In the genomic region with DNA sequence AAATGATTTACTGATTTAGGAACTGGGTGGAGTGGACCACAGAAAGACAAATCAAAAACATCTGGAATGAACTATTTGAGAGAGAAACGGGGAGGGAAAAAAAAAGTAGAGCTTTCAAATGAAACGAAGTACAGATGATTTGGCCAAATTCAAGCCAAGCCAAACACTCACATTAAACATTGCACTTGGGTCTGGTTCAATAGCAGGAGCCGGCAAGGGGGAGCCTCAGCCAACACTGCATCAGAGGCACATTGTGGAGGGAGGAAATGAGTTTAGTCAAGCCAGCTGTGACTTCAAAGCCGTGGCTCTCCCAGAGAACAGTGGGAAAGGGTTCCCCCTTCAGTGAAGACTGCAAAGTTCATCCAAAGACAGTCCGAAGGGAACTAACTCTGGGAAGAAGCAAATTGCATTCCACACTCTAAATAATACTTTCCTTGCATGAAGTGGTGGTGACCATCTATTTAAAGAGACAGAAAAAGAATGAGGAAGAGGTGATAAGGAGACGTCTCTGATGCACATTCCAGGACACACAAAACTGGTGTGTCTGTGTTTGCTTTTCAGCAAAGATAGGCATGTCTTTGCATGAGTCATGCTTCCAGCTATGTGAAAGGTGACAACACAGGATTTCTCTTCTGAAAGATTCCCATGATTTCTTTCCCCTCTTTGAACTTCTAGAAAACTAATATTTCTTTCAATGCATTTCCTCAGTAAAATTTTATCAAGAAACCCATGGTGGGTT, we compare ENCODE assay signal across 8 mouse cellular contexts.
DNase-seq lines count a peak whose midpoint lies in the region; ATAC-seq and TF ChIP-seq lines count a peak whose summit lies in the region.

No protein-coding gene starts in this region.

- H3K4me2 ChIP-seq in lung, postnatal 0 days (replicated peaks; ENCODE audit: low read depth, low read length): no peak overlapping the region

- DNase-seq in left cerebral cortex, adult 18-20 months (ENCODE audit: low spot score in 2 of 2): peak; percentile 1 to 2
- no peak for DNase-seq in left cerebral cortex, adult 11 months (ENCODE audit: low spot score)
- DNase-seq in embryo, embryonic 11.5 days (ENCODE audit: low read depth, low spot score): peak; percentile 43
- DNase-seq in heart, adult 2 months: peak; percentile 49 to 64
- DNase-seq in kidney, adult 9 months: peak; percentile 9
- peak; percentile 90 for DNase-seq in lung, postnatal 0 days (ENCODE audit: low spot score)
- peak; percentile 53 for DNase-seq in testis, postnatal 10 days (ENCODE audit: low spot score)
- no peak for DNase-seq in spleen, adult 18-20 months

- no peak overlapping the region for H3K27ac ChIP-seq in heart, adult 2 months
- H3K27ac ChIP-seq in lung, postnatal 0 days (ENCODE audit: low read length): no peak overlapping the region

- H3K4me3 ChIP-seq in heart, adult 2 months: no peak overlapping the region
- no peak overlapping the region for H3K4me3 ChIP-seq in lung, postnatal 0 days (ENCODE audit: low read depth, low read length)

- no peaks in the 10 kb centered on the region for H3K27me3 ChIP-seq in heart, adult 2 months (ENCODE audit: control insufficient read depth, insufficient read depth, low read length)
- H3K27me3 ChIP-seq in lung, postnatal 0 days (replicated peaks; ENCODE audit: insufficient read depth, low read length): no peaks in the 10 kb centered on the region

- TF ChIP-seq EP300 in heart, adult 2 months (IDR thresholded peaks at IDR 0.05; ENCODE audit: insufficient read depth, low read depth, low read length): peak; percentile 38; the same call in 1 of the 2 replicates
- TF ChIP-seq EP300 in lung, postnatal 0 days (IDR thresholded peaks at IDR 0.05): no peak; the same call in 1 of the 2 replicates

- no peaks in the 10 kb centered on the region for H3K79me2 ChIP-seq in heart, adult 2 months (replicated peaks; ENCODE audit: control insufficient read depth, insufficient read depth, low read length)

- intact Hi-C loops in heart, adult 2 months (cut with DNase I): loop anchor here (5.0 kb wide), 1 partner anchor 1358 kb away; no protein-coding TSS in a partner anchor

- no peak overlapping the region for H3K9ac ChIP-seq in heart, adult 2 months (ENCODE audit: low read depth, low read length)
- no peak overlapping the region for H3K9ac ChIP-seq in lung, postnatal 0 days (replicated peaks; ENCODE audit: low read depth)

- 9% methylated on average over 6 of the region's 6 CpGs for WGBS in heart, adult 2 months
- 8% methylated on average over 6 of the region's 6 CpGs for WGBS in lung, postnatal 0 days

- peak; percentile 72 for TF ChIP-seq CTCF in heart, adult 2 months (IDR thresholded peaks at IDR 0.05)
- peak; percentile 68 for TF ChIP-seq CTCF in lung, postnatal 0 days (IDR thresholded peaks at IDR 0.05)

- no peaks in the 10 kb centered on the region for H3K9me3 ChIP-seq in lung, postnatal 0 days (ENCODE audit: low read length)

- peak; percentile 87 for ATAC-seq in lung, postnatal 0 days

- no peaks in the 10 kb centered on the region for H3K4me1 ChIP-seq in heart, adult 2 months (ENCODE audit: control insufficient read depth, insufficient read depth, low read length)
- H3K4me1 ChIP-seq in lung, postnatal 0 days (ENCODE audit: insufficient read depth, low read depth, low read length): no peaks in the 10 kb centered on the region

- H3K36me3 ChIP-seq in heart, adult 2 months (ENCODE audit: control insufficient read depth, insufficient read depth, low read length): no peaks in the 10 kb centered on the region; the same call in 1 of the 2 replicates
- H3K36me3 ChIP-seq in lung, postnatal 0 days (ENCODE audit: insufficient read depth, low read length): no peaks in the 10 kb centered on the region

- no peak for TF ChIP-seq POLR2A in heart, adult 2 months (IDR thresholded peaks at IDR 0.05; ENCODE audit: insufficient read depth, low read depth, low read length)

Comparison
In these comparisons a context has a peak if more than half of its experiments do, and no peak if none do; other contexts are left out.
1. DNase-seq: peak in left cerebral cortex, adult 18-20 months (2 of 2), embryo, embryonic 11.5 days (single experiment), heart, adult 2 months (2 of 2), kidney, adult 9 months (single experiment), lung, postnatal 0 days (single experiment) and testis, postnatal 10 days (single experiment); none in left cerebral cortex, adult 11 months (single experiment) and spleen, adult 18-20 months (0 of 2).